Mouse (Mus musculus): Measurements from ENCODE around the gene Zfp398.
A peak's percentile ranks its signal among the peaks of the same experiment; 100 is the strongest.
"Not testable (repeated sequence)": the region's sequence is repeated elsewhere in the genome, so short reads cannot be mapped to it uniquely, and the experiment has no call there.

The Zfp398 gene

GRCm38 (mm10) chr6:47828950-47829349 is 6.5 kb upstream of the Zfp398 start:
- no peak for DNase-seq

DNA sequence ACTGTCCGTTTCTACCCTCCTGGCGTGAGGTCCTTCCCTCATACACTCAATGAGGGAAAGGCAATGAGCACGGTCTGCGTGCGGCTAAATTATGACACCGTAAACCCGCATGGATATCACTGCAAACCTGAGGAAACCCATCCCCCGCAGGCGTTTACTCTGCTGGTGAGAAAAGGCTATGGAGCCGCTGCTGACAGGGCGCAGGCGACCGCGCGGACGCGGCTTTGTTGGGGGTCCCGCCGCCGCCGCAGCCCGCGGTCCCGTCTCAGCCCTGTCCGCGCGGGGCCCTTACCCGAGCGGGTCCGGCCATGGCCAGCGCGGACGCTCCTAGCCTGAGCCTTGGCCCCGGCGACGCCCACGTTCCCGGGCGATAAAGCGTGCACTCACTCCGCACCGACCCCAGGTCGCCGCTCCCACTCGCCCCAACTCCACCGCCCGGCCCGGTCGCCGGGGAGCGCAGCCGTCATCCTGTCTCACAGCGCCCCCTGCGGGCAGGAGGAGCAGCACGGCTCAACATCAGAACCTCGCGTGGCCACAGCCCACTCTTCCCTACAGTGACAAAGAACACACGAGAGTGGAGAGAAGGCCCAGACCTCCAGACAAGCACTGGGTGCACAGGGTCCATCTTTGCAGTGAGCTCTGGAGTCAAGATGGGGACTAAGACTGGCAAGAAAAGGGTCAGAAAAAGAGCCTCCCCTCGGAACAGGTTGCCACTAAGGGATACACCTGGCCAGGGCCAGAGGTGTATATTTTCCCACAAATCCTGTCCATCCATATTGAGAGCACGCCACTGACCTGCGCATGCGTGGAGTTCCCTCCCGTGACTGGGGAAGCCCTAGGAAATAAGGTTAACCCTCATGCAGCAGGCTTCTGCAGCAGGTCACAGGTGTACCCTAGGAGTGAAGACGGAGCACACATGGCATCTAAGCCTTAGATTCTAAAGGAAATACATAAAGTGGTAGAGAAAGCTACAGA is 5.1 kb upstream of the Zfp398 start, which contains the start of gene Zfp786:
Gene Zfp786, minus strand, starts transcription at position 764 of the 975 bp plus-strand sequence.
- DNase-seq: peak; percentile 97 to 98

- no peak for DNase-seq
Measured at GRCm38 (mm10) chr6:47832220-47832619, 3.2 kb upstream of the Zfp398 start.

GRCm38 (mm10) chr6:47835984-47836521 is 592 bp downstream of the Zfp398 start:
- DNase-seq: peak; percentile 63 to 68

DNA sequence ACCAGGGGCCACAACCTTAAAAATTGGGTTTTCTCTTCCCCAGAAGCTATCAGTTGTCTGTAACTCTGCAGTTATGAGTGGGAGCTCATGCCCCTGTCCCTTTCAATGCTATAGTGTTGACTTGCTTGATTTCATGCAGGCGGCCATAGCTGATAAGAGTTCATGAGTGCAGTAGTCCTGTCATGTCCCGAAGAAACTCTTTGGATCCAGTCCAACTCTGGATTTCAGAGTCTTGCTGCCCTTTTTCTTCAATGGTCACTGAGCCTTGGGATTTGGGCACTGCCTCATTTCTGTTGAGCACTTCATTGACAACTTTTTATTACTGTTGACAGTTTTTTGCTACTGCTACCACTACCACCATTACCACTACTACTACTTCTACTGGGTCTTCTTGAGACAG is 2.2 kb downstream of the Zfp398 start:
- DNase-seq: no peak

- DNase-seq: no peak
Measured at GRCm38 (mm10) chr6:47841077-47841476, 5.6 kb downstream of the Zfp398 start.

GRCm38 (mm10) chr6:47841831-47842230 is 6.4 kb downstream of the Zfp398 start:
- DNase-seq: no peak

- DNase-seq: no peak
Measured at GRCm38 (mm10) chr6:47842337-47842736, 6.9 kb downstream of the Zfp398 start.

DNA sequence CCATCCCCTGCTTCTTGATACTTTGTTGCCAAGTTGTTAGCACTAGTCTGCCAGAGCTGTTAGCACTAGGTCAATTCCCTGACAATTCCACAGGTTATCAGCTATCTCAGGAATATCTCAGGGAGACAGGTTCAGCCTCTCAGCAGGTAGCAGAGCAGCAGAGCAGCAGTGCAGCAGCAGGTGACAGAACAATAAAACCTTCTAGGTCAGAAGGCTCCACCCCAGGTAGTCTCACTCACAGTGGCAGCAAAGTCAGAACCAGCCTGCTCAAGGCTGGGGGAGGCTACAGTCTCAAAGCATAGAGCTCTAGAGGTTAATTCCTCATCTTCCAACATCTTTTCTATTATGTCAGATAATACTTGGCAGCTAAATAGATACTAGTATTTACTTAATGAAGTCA is 10.3 kb downstream of the Zfp398 start:
- no peak for DNase-seq

DNA sequence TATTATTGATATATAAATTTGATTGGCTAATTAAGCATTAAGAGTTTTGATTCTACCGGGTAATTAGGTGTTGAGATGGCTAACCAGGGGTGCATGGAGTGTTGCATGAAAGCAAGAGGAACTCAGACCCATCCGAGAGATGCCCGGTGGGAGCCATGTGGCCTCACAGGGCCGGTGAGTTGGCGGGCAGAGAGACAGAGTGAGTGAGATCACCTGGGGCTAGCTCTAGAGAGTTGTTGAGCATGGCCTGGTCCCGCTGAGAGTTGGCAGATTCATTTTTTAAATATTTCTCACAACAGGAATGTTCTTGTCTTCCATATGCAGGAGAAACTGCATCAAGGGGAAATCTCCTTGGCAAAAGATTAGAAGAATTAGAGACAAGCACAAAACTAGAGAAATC is 21.8 kb downstream of the Zfp398 start:
- no peak for DNase-seq

GRCm38 (mm10) chr6:47857729-47858128 is 22.3 kb downstream of the Zfp398 start:
- not testable (repeated sequence) for DNase-seq

DNA sequence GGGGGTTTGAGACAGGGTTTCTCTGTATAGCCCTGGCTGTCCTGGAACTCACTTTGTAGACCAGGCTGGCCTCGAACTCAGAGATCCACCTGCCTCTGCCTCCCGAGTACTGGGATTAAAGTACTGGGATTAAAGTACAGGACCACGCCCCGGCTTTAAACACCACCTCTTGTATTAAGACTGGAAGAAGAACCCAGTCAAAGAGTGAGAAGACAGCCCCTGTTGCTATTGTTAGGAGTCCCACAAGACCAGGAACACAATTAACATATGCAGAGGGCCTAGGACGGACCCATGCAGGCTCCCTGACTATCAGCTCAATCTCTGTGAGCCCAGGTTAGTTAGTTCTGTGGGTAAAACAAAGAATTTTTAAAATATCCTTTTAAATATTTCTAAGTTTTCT is 36.8 kb downstream of the Zfp398 start:
- DNase-seq: no peak

DNA sequence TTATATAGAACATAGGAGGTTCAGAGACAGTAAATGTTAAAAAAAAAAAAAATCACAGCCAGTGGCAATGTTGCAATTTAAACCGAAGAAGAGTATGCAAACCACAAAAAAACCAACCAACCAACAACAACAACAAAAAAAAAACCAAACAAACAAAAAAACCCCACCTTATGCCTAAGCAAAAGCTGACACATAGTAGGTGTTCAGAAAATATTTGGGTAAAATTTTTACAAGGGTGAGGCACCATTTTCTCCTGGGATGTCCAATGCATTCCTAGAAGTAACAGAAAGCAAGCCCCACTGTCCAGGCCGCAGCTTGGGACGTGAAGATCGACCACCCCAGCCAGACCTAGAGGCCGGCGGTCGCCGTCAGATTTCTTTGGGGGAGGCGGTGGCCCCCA is 41.6 kb downstream of the Zfp398 start, which contains the start of gene Zfp282:
Gene Zfp282, plus strand, starts transcription at position 147 of the 400 bp plus-strand sequence.
- no peak for DNase-seq

- DNase-seq: peak; percentile 83
Measured at GRCm38 (mm10) chr6:47877461-47878132, 42.1 kb downstream of the Zfp398 start.

- no peak for DNase-seq
Measured at GRCm38 (mm10) chr6:47878133-47878514, 42.7 kb downstream of the Zfp398 start.

DNA sequence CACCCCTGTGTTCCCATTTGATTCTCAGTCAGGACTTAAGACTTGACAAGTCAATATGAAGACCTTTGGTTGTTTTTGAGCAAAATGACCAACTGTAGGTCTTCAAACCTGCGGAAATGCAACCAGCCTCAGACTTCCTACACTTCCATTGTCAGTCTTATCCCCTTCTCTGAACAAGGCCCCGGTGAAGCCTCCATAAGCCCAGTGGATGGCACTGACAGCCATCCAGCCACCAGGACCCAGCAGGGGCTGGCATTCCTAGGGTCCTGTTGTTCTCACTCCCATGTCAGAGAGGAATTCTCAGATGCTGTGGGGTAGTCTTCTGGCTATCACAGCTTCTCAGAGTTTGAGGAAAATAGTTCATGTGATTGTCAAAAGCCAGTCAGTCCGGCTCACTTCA is 43.1 kb downstream of the Zfp398 start:
- no peak for DNase-seq

DNA sequence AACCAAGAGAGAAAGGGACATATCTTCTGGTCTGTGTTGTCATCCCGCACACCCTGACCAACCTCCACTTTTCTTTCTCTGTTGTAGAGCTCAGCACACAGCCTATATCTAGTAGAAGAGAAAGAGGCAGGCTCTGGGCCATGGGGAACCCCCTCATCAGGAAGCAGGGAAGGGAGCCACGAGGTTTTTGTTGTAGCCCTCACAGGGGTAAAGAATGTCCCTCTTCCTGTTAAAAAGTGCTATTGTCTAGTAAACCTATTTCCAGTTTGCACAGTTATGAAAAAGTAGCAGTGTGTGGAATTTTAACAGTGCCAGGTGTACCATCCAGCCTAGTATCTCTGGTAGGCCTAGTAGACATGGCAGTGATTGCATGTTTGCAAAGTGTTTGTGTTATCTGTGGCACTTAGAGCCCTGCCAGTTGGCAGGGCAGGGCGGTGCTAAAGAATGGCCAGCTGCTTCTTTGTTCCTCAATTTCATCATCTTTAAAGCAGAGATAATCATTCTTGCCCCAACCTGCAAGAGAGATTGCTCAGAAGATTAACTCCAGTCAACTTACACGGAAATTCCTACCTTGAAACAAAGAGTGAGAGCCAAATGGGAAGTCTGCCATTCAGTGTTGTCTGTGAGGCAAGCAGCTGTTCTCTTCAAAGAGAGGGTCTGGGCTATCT is 43.7 kb downstream of the Zfp398 start:
- DNase-seq: peak in 1 of 2 experiments; percentile 3

DNA sequence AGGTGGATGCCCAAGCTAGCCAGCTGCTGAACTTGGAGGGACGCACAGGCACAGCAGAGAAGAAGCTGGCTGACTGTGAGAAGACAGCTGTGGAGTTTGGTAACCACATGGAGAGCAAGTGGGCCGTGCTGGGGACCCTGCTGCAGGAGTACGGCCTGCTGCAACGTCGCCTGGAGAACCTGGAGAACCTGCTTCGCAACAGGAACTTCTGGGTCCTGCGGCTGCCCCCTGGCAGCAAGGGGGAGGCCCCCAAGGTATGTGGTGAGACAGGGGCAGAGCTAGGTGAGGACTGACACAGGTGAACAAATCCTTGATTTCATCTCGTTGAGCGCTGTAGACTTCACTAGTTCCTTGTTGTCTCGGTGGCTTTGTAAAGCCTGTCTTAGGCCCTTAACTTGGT is 44.7 kb downstream of the Zfp398 start:
- DNase-seq: no peak

DNA sequence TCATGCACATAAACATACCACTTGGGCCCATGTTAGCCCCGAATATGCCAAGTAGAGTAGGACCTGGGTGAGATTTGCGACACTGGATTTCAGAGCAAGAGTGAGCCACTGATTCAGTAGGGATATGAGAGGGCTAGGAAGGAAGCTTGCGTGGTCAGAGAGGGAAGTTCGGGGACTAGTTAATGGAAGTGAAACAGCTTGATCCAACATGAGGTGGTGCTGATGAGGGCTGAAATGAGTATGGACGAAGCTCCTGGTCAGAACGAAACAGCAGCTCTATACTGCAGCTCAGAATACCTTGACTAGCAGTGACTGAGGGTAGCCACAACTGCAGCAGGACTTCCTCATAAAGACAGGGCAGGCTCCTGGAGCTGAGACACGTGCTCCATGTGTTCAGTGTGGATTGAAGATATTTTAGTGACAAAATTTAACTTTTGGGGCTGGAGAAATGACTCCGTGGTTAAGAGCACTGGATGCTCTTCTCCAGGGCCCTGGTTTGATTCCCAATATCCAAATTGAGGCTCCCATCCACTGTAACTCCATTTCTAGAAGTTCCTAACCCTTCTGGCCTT is 53.4 kb downstream of the Zfp398 start:
- no peak for DNase-seq

DNA sequence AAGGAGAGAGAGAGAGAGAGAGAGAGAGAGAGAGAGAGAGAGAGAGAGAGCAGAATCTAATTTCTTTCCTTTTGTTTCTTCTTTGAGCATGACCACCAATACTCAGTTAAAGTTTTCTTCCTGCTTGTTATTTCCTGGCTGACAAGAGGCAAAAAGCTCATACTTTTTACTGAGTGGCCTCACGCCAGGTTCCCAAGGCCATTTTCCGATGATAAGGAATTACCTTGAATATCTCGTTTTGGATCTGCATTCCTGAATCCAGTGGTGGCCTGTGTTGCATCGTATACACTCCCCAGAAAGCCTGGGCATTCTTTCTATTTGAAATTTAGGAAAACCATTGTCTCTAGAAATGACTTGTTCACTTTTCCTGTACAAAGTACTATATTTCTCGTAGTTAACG is 64.0 kb downstream of the Zfp398 start:
- DNase-seq: no peak

GRCm38 (mm10) chr6:47903587-47903986 is 68.1 kb downstream of the Zfp398 start:
- no peak for DNase-seq

DNA sequence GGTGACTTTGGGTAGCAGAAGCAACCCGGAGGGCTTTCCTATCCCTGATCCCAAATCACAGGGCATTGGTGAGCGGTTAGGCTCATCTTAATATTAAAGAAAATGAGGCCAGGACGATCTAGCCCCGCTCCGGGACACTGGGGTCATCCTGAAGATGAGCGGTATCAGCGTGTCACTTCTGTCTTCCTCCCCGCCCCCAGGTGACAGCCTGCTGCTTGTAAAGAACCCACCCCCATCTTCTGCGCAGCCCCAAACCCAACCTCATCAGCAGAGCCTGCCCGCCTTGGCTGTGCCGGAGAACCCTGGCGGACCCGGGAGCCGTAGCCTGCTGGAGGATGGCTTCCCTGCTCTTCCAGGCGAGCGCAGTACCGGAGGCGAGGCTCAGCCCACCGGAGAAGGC is 68.9 kb downstream of the Zfp398 start:
- DNase-seq: no peak

Measured in B cell, adult 2 months (primary cell).